Mouse (Mus musculus): ENCODE data around the gene Gria1. TPM values are rescaled to one million over a fixed set of nuclear protein-coding genes. Genes with fewer than 3 reads are reported as not detected.

Gria1 gene
- polyA plus RNA-seq, 1 experiment from 2014 or later: 62.5 TPM

- Histone ChIP-seq H3K9ac (ENCODE audit: low read depth, low read length) (no peak overlapping the region), H3K4me1 (ENCODE audit: control insufficient read depth, insufficient read depth, low read length) (no peaks in the 10 kb centered on the region), H3K9me3 (replicated peaks; ENCODE audit: control insufficient read depth, low read length, poor library complexity, severe bottlenecking) (no peaks in the 10 kb centered on the region), H3K36me3 (ENCODE audit: control insufficient read depth, insufficient read depth, low read length) (0 out of 2 replicates have a peak, but pooled peaks cover 4% of the 10 kb centered on the region), H3K27me3 (ENCODE audit: control insufficient read depth, insufficient read depth, low read depth, low read length) (no peaks in the 10 kb centered on the region), H3K27ac (ENCODE audit: low read length) (no peak overlapping the region), H3K4me3 (ENCODE audit: low read depth, low read length) (no peak overlapping the region), H3K4me2 (ENCODE audit: low read length) (no peak overlapping the region)
- no peak for ATAC-seq
- WGBS: 75% methylated on average over 7 of the region's 7 CpGs
Measured at GRCm38 (mm10) chr11:57214079-57214478, 202.9 kb downstream of the Gria1 start.

GRCm38 (mm10) chr11:57214583-57214982, 203.4 kb downstream of the Gria1 start:
- Histone ChIP-seq H3K27me3 (ENCODE audit: control insufficient read depth, insufficient read depth, low read depth, low read length) (no peaks in the 10 kb centered on the region), H3K9ac (ENCODE audit: low read depth, low read length) (no peak overlapping the region), H3K4me1 (ENCODE audit: control insufficient read depth, insufficient read depth, low read length) (no peaks in the 10 kb centered on the region), H3K36me3 (ENCODE audit: control insufficient read depth, insufficient read depth, low read length) (0 out of 2 replicates have a peak, but pooled peaks cover 4% of the 10 kb centered on the region), H3K4me2 (ENCODE audit: low read length) (no peak overlapping the region), H3K27ac (ENCODE audit: low read length) (no peak overlapping the region), H3K9me3 (replicated peaks; ENCODE audit: control insufficient read depth, low read length, poor library complexity, severe bottlenecking) (no peaks in the 10 kb centered on the region), H3K4me3 (ENCODE audit: low read depth, low read length) (no peak overlapping the region)
- no peak for ATAC-seq
- 73% methylated on average over 5 of the region's 5 CpGs for WGBS

GRCm38 (mm10) chr11:57222797-57223569, 211.8 kb downstream of the Gria1 start:
- no peak overlapping the region for H3K4me2 ChIP-seq (ENCODE audit: low read length)
- H3K27ac ChIP-seq (ENCODE audit: low read length): no peak overlapping the region
- H3K9me3 ChIP-seq (replicated peaks; ENCODE audit: control insufficient read depth, low read length, poor library complexity, severe bottlenecking): no peaks in the 10 kb centered on the region
- ATAC-seq: no peak
- no peaks in the 10 kb centered on the region for H3K4me1 ChIP-seq (ENCODE audit: control insufficient read depth, insufficient read depth, low read length)
- no peak overlapping the region for H3K9ac ChIP-seq (ENCODE audit: low read depth, low read length)
- 17% methylated on average over 8 of the region's 8 CpGs for WGBS
- peaks cover 3% of the 10 kb centered on the region; the same call in 1 of the 2 replicates for H3K36me3 ChIP-seq (ENCODE audit: control insufficient read depth, insufficient read depth, low read length)
- H3K4me3 ChIP-seq (ENCODE audit: low read depth, low read length): no peak overlapping the region
- no peaks in the 10 kb centered on the region for H3K27me3 ChIP-seq (ENCODE audit: control insufficient read depth, insufficient read depth, low read depth, low read length)

GRCm38 (mm10) chr11:57235446-57235845, 224.3 kb downstream of the Gria1 start:
- no peaks in the 10 kb centered on the region for H3K4me1 ChIP-seq (ENCODE audit: control insufficient read depth, insufficient read depth, low read length)
- 92% methylated on average over 2 of the region's 2 CpGs for WGBS

GRCm38 (mm10) chr11:57236431-57236830, 225.2 kb downstream of the Gria1 start:
- Histone ChIP-seq H3K27ac (ENCODE audit: low read length) (no peak overlapping the region), H3K4me1 (ENCODE audit: control insufficient read depth, insufficient read depth, low read length) (peaks cover 2% of the 10 kb centered on the region; the same call in 1 of the 2 replicates), H3K27me3 (ENCODE audit: control insufficient read depth, insufficient read depth, low read depth, low read length) (no peaks in the 10 kb centered on the region), H3K4me3 (ENCODE audit: low read depth, low read length) (no peak overlapping the region), H3K9me3 (replicated peaks; ENCODE audit: control insufficient read depth, low read length, poor library complexity, severe bottlenecking) (no peaks in the 10 kb centered on the region), H3K9ac (ENCODE audit: low read depth, low read length) (no peak overlapping the region), H3K4me2 (ENCODE audit: low read length) (no peak overlapping the region), H3K36me3 (ENCODE audit: control insufficient read depth, insufficient read depth, low read length) (peaks cover 4% of the 10 kb centered on the region; the same call in 1 of the 2 replicates)
- WGBS: 90% methylated on average over 1 of the region's 1 CpGs
- no peak for ATAC-seq

More at GRCm38 (mm10) chr11:57235446-57235845, 224.3 kb downstream of the Gria1 start:
- H3K27ac ChIP-seq (ENCODE audit: low read length): no peak overlapping the region
- H3K36me3 ChIP-seq (ENCODE audit: control insufficient read depth, insufficient read depth, low read length): peaks cover 8% of the 10 kb centered on the region
- H3K9me3 ChIP-seq (replicated peaks; ENCODE audit: control insufficient read depth, low read length, poor library complexity, severe bottlenecking): no peaks in the 10 kb centered on the region
- no peak overlapping the region for H3K4me3 ChIP-seq (ENCODE audit: low read depth, low read length)
- no peak overlapping the region for H3K4me2 ChIP-seq (ENCODE audit: low read length)
- no peak for ATAC-seq
- H3K27me3 ChIP-seq (ENCODE audit: control insufficient read depth, insufficient read depth, low read depth, low read length): no peaks in the 10 kb centered on the region
- no peak overlapping the region for H3K9ac ChIP-seq (ENCODE audit: low read depth, low read length)

- peaks cover 8% of the 10 kb centered on the region; the same call in 1 of the 2 replicates for H3K36me3 ChIP-seq (ENCODE audit: control insufficient read depth, insufficient read depth, low read length)
- H3K4me1 ChIP-seq (ENCODE audit: control insufficient read depth, insufficient read depth, low read length): peaks cover 2% of the 10 kb centered on the region; the same call in 1 of the 2 replicates
- no peak overlapping the region for H3K9ac ChIP-seq (ENCODE audit: low read depth, low read length)
- no peaks in the 10 kb centered on the region for H3K9me3 ChIP-seq (replicated peaks; ENCODE audit: control insufficient read depth, low read length, poor library complexity, severe bottlenecking)
- ATAC-seq: no peak; the same call in 1 of the 2 replicates
- H3K27me3 ChIP-seq (ENCODE audit: control insufficient read depth, insufficient read depth, low read depth, low read length): no peaks in the 10 kb centered on the region
- no peak overlapping the region for H3K4me3 ChIP-seq (ENCODE audit: low read depth, low read length)
- WGBS: 25% methylated on average over 3 of the region's 3 CpGs
- H3K27ac ChIP-seq (ENCODE audit: low read length): no peak overlapping the region
- no peak overlapping the region for H3K4me2 ChIP-seq (ENCODE audit: low read length)
Measured at GRCm38 (mm10) chr11:57239758-57240157, 228.6 kb downstream of the Gria1 start.

- no peak overlapping the region for H3K27ac ChIP-seq (ENCODE audit: low read length)
- H3K4me2 ChIP-seq (ENCODE audit: low read length): no peak overlapping the region
- no peaks in the 10 kb centered on the region for H3K9me3 ChIP-seq (replicated peaks; ENCODE audit: control insufficient read depth, low read length, poor library complexity, severe bottlenecking)
- H3K4me1 ChIP-seq (ENCODE audit: control insufficient read depth, insufficient read depth, low read length): peaks cover 4% of the 10 kb centered on the region; the same call in 1 of the 2 replicates
- no peak for ATAC-seq
- no peak overlapping the region for H3K9ac ChIP-seq (ENCODE audit: low read depth, low read length)
- no peak overlapping the region for H3K4me3 ChIP-seq (ENCODE audit: low read depth, low read length)
- H3K36me3 ChIP-seq (ENCODE audit: control insufficient read depth, insufficient read depth, low read length): peaks cover 3% of the 10 kb centered on the region; the same call in 1 of the 2 replicates
- no peaks in the 10 kb centered on the region for H3K27me3 ChIP-seq (ENCODE audit: control insufficient read depth, insufficient read depth, low read depth, low read length)
Measured at GRCm38 (mm10) chr11:57243835-57244234, 232.6 kb downstream of the Gria1 start.

- no peak for ATAC-seq
- H3K27me3 ChIP-seq (ENCODE audit: control insufficient read depth, insufficient read depth, low read depth, low read length): no peaks in the 10 kb centered on the region
- H3K4me3 ChIP-seq (ENCODE audit: low read depth, low read length): no peak overlapping the region
- no peak overlapping the region for H3K9ac ChIP-seq (ENCODE audit: low read depth, low read length)
- 86% methylated on average over 6 of the region's 6 CpGs for WGBS
- no peak overlapping the region for H3K4me2 ChIP-seq (ENCODE audit: low read length)
- H3K9me3 ChIP-seq (replicated peaks; ENCODE audit: control insufficient read depth, low read length, poor library complexity, severe bottlenecking): no peaks in the 10 kb centered on the region
- H3K27ac ChIP-seq (ENCODE audit: low read length): no peak overlapping the region
- peaks cover 4% of the 10 kb centered on the region; the same call in 1 of the 2 replicates for H3K4me1 ChIP-seq (ENCODE audit: control insufficient read depth, insufficient read depth, low read length)
- peaks cover 3% of the 10 kb centered on the region; the same call in 1 of the 2 replicates for H3K36me3 ChIP-seq (ENCODE audit: control insufficient read depth, insufficient read depth, low read length)
Measured at GRCm38 (mm10) chr11:57244543-57244942, 233.4 kb downstream of the Gria1 start.

GRCm38 (mm10) chr11:57248870-57249269, 237.7 kb downstream of the Gria1 start:
- no peak for ATAC-seq
- Histone ChIP-seq H3K9me3 (replicated peaks; ENCODE audit: control insufficient read depth, low read length, poor library complexity, severe bottlenecking) (no peaks in the 10 kb centered on the region), H3K36me3 (ENCODE audit: control insufficient read depth, insufficient read depth, low read length) (no peaks in the 10 kb centered on the region), H3K9ac (ENCODE audit: low read depth, low read length) (no peak overlapping the region), H3K27me3 (ENCODE audit: control insufficient read depth, insufficient read depth, low read depth, low read length) (no peaks in the 10 kb centered on the region), H3K4me3 (ENCODE audit: low read depth, low read length) (no peak overlapping the region), H3K27ac (ENCODE audit: low read length) (no peak overlapping the region), H3K4me1 (ENCODE audit: control insufficient read depth, insufficient read depth, low read length) (0 out of 2 replicates have a peak, but pooled peaks cover 2% of the 10 kb centered on the region), H3K4me2 (ENCODE audit: low read length) (no peak overlapping the region)
- 46% methylated on average over 4 of the region's 4 CpGs for WGBS

Data from midbrain, embryonic 16.5 days (tissue).